Mouse (Mus musculus) intestine, embryonic 14.5 days (tissue): Measurements from ENCODE around the gene Tnfaip8l1. TPM values are rescaled to one million over a fixed set of nuclear protein-coding genes. Genes with fewer than 3 reads are reported as not detected.

Experiments
- ATAC-seq: fragments of 200-750 bp; cut with Nextera tagmentation; replicated peaks from 2 replicates; pipeline ENCODE4 v1.8.0; 2017; ENCODE audit warnings: low read depth, moderate number of reproducible peaks, moderate TSS enrichment, moderate library complexity; ENCODE audit not compliant: low FRiP score, low TSS enrichment
- DNase-seq: peaks from one replicate; pipeline ENCODE4 v3.0.0-alpha.2; 2018; ENCODE audit warnings: low spot score
- H3K27ac ChIP-seq: fragments of 300-500 bp; sonication (generic); 2 replicates; pipeline ENCODE4 v1.5.1; 2014; ENCODE audit warnings: low read depth, mild to moderate bottlenecking, control low read depth
- H3K27me3 ChIP-seq: fragments of 300-500 bp; sonication (generic); replicated peaks from 2 replicates; pipeline ENCODE4 v1.6.1; 2014; ENCODE audit warnings: low read length, control low read depth; ENCODE audit not compliant: control insufficient read depth, insufficient read depth
- H3K36me3 ChIP-seq: fragments of 300-500 bp; sonication (generic); 2 replicates; pipeline ENCODE4 v1.6.1; 2014; ENCODE audit warnings: low read length, control low read depth; ENCODE audit not compliant: control insufficient read depth, insufficient read depth
- H3K4me1 ChIP-seq: fragments of 300-500 bp; sonication (generic); replicated peaks from 2 replicates; pipeline ENCODE4 v1.6.1; 2014; ENCODE audit warnings: low read length, control low read depth, mixed read lengths; ENCODE audit not compliant: control insufficient read depth, insufficient read depth
- H3K4me2 ChIP-seq: fragments of 300-500 bp; sonication (generic); 2 replicates; pipeline ENCODE4 v1.6.1; 2014; ENCODE audit warnings: low read length
- H3K4me3 ChIP-seq: fragments of 300-500 bp; sonication (generic); 2 replicates; pipeline ENCODE4 v1.5.1; 2014; ENCODE audit warnings: low read depth, low read length, control low read depth, mixed read lengths
- H3K9ac ChIP-seq: fragments of 300-500 bp; sonication (generic); 2 replicates; pipeline ENCODE4 v1.6.1; 2014; ENCODE audit warnings: mild to moderate bottlenecking, low read length
- H3K9me3 ChIP-seq: fragments of 300-500 bp; sonication (generic); 2 replicates; pipeline ENCODE4 v1.6.1; 2016; ENCODE audit warnings: low read length, control low read depth; ENCODE audit not compliant: control insufficient read depth
- WGBS: fragments of 180-500 bp; shearing (Covaris S2); extraction: QIAGEN DNeasy Blood & Tissue Kit; methylation state at CpG from one replicate; pipeline ENCODE4 v1.1.7; 2014; 5-methylcytosine and 5-hydroxymethylcytosine counted together
- polyA plus RNA-seq: library from polyadenylated mRNA; unstranded; fragments of >200 nt; fragmentation: Nextera tagmentation; extraction: Ambion mirVana; gene quantifications from 2 replicates; pipeline ENCODE4 v1.2.1, GENCODE M21; 2014

Tnfaip8l1 gene
- polyA plus RNA-seq, 1 experiment from 2014 or later: 11.3 TPM

GRCm38 (mm10) chr17:56200586-56200985 lies 38.3 kb downstream of the Tnfaip8l1 start:
- H3K4me1 ChIP-seq: no peaks in the 10 kb centered on the region
- ATAC-seq: no peak
- H3K9ac ChIP-seq: no peak overlapping the region
- no peak overlapping the region for H3K27ac ChIP-seq
- H3K4me2 ChIP-seq: no peak overlapping the region
- WGBS: 88% methylated on average over 9 of the region's 9 CpGs
- peaks cover 91% of the 10 kb centered on the region for H3K36me3 ChIP-seq
- no peaks in the 10 kb centered on the region for H3K27me3 ChIP-seq
- no peak overlapping the region for H3K4me3 ChIP-seq
- H3K9me3 ChIP-seq: no peaks in the 10 kb centered on the region
- DNase-seq: no peak

DNA sequence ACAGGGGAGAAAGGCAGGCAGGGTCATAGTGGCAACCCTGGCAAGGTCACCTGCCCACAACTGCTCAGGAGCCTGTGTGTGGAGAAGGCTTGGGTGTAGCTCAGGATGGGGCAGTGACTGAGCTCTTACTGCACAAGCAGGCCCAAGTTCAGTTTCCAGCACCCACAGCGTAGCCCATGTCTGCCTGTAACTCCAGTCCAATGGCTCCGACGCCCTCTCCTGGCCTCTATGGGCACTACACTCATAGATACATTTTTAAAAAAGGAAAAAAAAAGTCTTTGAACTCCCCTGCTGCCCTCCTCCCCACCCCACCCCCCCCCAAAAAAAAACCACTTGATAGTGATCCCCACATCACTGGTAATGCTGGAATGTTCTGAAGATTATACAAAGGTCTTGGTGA lies 39.4 kb downstream of the Tnfaip8l1 start:
- no peaks in the 10 kb centered on the region for H3K9me3 ChIP-seq
- peaks cover 91% of the 10 kb centered on the region for H3K36me3 ChIP-seq
- no peak overlapping the region for H3K4me3 ChIP-seq
- whole genome bisulfite sequencing: 74% methylated on average over 3 of the region's 3 CpGs
- DNase-seq (no peak), ATAC-seq (no peak)
- no peak overlapping the region for H3K4me2 ChIP-seq
- no peaks in the 10 kb centered on the region for H3K4me1 ChIP-seq
- H3K27me3 ChIP-seq: no peaks in the 10 kb centered on the region
- H3K27ac ChIP-seq: no peak overlapping the region
- no peak overlapping the region for H3K9ac ChIP-seq

GRCm38 (mm10) chr17:56202476-56202875 lies 40.2 kb downstream of the Tnfaip8l1 start:
- Histone ChIP-seq H3K4me2 (no peak overlapping the region), H3K4me3 (no peak overlapping the region), H3K4me1 (no peaks in the 10 kb centered on the region), H3K9ac (no peak overlapping the region), H3K27me3 (no peaks in the 10 kb centered on the region), H3K36me3 (peaks cover 90% of the 10 kb centered on the region), H3K27ac (no peak overlapping the region), H3K9me3 (no peaks in the 10 kb centered on the region)
- 92% methylated on average over 8 of the region's 8 CpGs for WGBS
- ATAC-seq (no peak), DNase-seq (no peak)

- H3K27ac ChIP-seq: no peak overlapping the region
- H3K27me3 ChIP-seq: no peaks in the 10 kb centered on the region
- no peak overlapping the region for H3K9ac ChIP-seq
- no peaks in the 10 kb centered on the region for H3K9me3 ChIP-seq
- H3K4me3 ChIP-seq: no peak overlapping the region
- 72% methylated on average over 3 of the region's 3 CpGs for WGBS
- H3K4me2 ChIP-seq: no peak overlapping the region
- DNase-seq (no peak), ATAC-seq (no peak)
- H3K4me1 ChIP-seq: no peaks in the 10 kb centered on the region
- H3K36me3 ChIP-seq: peaks cover 90% of the 10 kb centered on the region
Observed at GRCm38 (mm10) chr17:56203729-56204128, 41.5 kb downstream of the Tnfaip8l1 start.

DNA sequence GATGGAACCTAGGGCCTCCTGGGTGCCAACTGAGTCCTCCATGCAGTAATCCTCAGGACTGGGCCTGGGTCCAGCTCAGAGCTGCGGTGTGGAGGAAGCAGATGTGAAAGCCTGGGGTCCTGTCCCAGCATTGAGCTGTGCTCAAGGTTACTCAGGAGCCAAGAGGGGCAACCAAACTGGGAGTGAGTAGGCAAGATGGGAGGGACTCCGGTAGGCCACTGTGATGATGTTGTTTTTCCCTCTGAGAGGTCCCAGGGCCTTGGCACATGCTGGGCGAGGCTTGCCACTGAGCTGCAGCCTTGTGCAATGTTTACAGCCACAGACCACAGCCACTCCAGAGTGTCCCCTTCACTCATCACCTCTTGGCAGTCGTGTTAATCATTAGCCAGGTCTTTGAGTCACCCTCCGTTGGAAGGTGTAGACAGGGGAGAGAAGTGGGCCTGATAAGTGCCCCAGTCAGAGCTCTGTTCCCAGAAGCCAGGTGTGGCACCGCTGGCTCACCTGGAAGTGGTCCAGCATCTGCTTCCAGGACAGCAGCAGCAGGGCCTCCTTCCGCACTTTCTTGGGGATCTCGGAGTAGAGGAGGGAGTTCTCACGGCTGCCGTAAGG lies 44.1 kb downstream of the Tnfaip8l1 start:
- Histone ChIP-seq H3K4me3 (no peak overlapping the region), H3K9me3 (no peaks in the 10 kb centered on the region), H3K4me1 (no peaks in the 10 kb centered on the region), H3K9ac (no peak overlapping the region), H3K27me3 (no peaks in the 10 kb centered on the region), H3K4me2 (no peak overlapping the region), H3K36me3 (peaks cover 99% of the 10 kb centered on the region), H3K27ac (no peak overlapping the region)
- 81% methylated on average over 10 of the region's 10 CpGs for WGBS
- DNase-seq: no peak
- peak; percentile 81 for ATAC-seq

DNA sequence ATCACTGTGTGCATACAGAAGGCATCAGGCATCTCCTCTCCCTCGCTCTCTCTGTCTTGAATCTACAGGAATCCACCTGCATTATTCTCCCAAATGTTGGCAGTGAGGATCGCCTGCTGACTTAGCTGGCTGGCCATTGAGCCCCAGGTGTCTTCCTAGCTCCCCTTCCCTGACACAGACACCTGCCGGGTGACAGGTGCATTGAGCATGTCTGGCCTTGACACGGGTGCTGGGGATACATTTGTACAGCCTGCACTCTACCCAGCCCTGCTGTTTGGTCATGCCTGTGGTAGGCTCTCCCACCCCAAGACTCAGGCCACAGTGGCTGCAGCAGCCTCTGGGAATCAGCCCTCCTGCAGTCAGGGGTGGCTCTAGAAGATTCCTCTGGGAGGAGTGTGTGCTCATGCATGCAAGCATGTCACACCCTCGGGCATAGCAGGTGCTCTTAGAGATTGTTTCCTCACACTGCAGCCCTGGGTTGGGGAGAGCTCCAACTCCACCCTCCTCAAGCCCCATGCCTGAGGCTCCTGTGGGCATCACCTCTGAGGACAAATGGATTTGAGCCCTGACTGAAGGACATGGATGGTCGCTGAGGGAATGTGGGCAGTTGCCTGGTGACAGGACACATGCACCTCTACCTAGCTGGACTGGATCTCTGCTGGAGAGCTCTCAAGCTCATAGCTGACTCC lies 44.9 kb downstream of the Tnfaip8l1 start:
- H3K4me1 ChIP-seq: no peaks in the 10 kb centered on the region
- peaks cover 99% of the 10 kb centered on the region for H3K36me3 ChIP-seq
- no peak overlapping the region for H3K9ac ChIP-seq
- H3K9me3 ChIP-seq: no peaks in the 10 kb centered on the region
- H3K27me3 ChIP-seq: no peaks in the 10 kb centered on the region
- 82% methylated on average over 6 of the region's 6 CpGs for WGBS
- no peak overlapping the region for H3K4me3 ChIP-seq
- no peak overlapping the region for H3K4me2 ChIP-seq
- no peak overlapping the region for H3K27ac ChIP-seq
- ATAC-seq (no peak), DNase-seq (no peak)

DNA sequence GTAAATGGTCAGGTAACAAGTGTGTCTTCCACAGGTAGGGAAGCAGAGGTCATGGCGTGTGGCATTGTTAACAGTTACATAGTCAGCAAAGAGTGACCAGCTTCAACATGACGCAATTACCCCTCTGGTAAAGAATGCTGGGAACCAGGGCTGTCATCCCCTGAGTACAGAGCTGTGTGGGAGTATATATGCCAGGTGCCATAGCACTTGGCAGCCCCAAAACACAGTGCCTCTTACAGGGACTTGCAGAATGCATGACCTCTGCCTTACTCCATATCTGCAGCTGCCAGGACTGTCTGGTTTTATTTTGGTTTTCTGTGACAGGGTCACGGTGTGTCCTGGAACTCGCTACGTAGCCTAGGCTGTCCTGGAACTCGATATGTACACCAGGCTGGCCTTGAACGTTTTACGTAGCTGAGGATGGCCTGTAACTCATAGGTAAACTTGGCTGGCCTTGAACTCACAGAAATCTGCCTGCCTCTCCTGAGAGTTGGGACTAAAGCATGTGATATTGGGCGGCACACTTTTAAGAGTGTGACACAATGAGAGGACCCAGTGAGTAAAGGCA lies 45.8 kb downstream of the Tnfaip8l1 start:
- DNase-seq (no peak), ATAC-seq (no peak)
- Histone ChIP-seq H3K27me3 (no peaks in the 10 kb centered on the region), H3K4me1 (peaks cover 3% of the 10 kb centered on the region; the same call in 1 of the 2 replicates), H3K4me3 (no peak overlapping the region), H3K9ac (no peak overlapping the region), H3K27ac (no peak overlapping the region), H3K4me2 (no peak overlapping the region), H3K36me3 (peaks cover 90% of the 10 kb centered on the region), H3K9me3 (no peaks in the 10 kb centered on the region)
- 91% methylated on average over 9 of the region's 9 CpGs for WGBS

- H3K9ac ChIP-seq: no peak overlapping the region
- H3K36me3 ChIP-seq: peaks cover 82% of the 10 kb centered on the region
- H3K27me3 ChIP-seq: no peaks in the 10 kb centered on the region
- H3K4me2 ChIP-seq: no peak overlapping the region
- H3K4me3 ChIP-seq: no peak overlapping the region
- H3K9me3 ChIP-seq: no peaks in the 10 kb centered on the region
- DNase-seq (no peak), ATAC-seq (no peak)
- no peak overlapping the region for H3K27ac ChIP-seq
- H3K4me1 ChIP-seq: peaks cover 4% of the 10 kb centered on the region; the same call in 1 of the 2 replicates
- WGBS: 96% methylated on average over 3 of the region's 3 CpGs
Observed at GRCm38 (mm10) chr17:56208821-56209220, 46.5 kb downstream of the Tnfaip8l1 start.
